ENCODE assay signal across 26 mouse cellular contexts in genomic region chr11:6524880-6525238, GRCm38 (mm10). TPM values are rescaled to one million over a fixed set of nuclear protein-coding genes. Genes with fewer than 3 reads are reported as not detected.
DNase-seq lines count a peak whose midpoint lies in the region; ATAC-seq lines count a peak whose summit lies in the region.
"Had no signal": no experiment of that assay in that cellular context is flagged by ENCODE, and none has a peak within 500 bp of the region (broad histone marks: within the 10 kb centered on the region; RNA-seq: fewer than 3 reads in every experiment).

No protein-coding gene starts in this region.

- H3K36me3 ChIP-seq in midbrain, embryonic 12.5 days = peaks cover 31% of the 10 kb centered on the region
- peaks cover 24% of the 10 kb centered on the region for H3K36me3 ChIP-seq in midbrain, embryonic 14.5 days (ENCODE audit: control insufficient read depth, insufficient read depth, low read length)
- H3K36me3 ChIP-seq in liver, embryonic 12.5 days = peaks cover 40% of the 10 kb centered on the region
- H3K36me3 ChIP-seq in kidney, embryonic 15.5 days = peaks cover 34% of the 10 kb centered on the region

- intact Hi-C loops in heart, postnatal 36 days (cut with DNase I) = loop anchor here (5.0 kb wide), 2 partner anchors 48 to 102 kb away; partner anchors contain the start of genes Purb and Tbrg4

- peak; percentile 85 for DNase-seq in heart, adult 11 months
- no peak for DNase-seq in heart, postnatal 36 days
- DNase-seq in midbrain, embryonic 14.5 days = no peak
- DNase-seq in adrenal gland, postnatal 14 days = no peak
- no peak for DNase-seq in kidney, adult 9 months
- DNase-seq: adrenal gland, postnatal 25 days; cerebellum, adult 18-20 months; cerebellum, postnatal 25 days; gastrocnemius, postnatal 10 days; heart, adult 18-20 months; heart, postnatal 4 days; kidney, postnatal 10 days; layer of hippocampus, postnatal 36 days; spleen, adult 18-20 months; thymus, adult 18-20 months; thymus, postnatal 4 days had no signal

- no peak overlapping the region for H3K9ac ChIP-seq in midbrain, embryonic 12.5 days (replicated peaks)
- H3K9ac ChIP-seq in midbrain, embryonic 14.5 days (replicated peaks; ENCODE audit: low read length) = no peak overlapping the region
- H3K9ac ChIP-seq in liver, embryonic 12.5 days = no peak overlapping the region
- H3K9ac ChIP-seq in kidney, embryonic 15.5 days = no peak overlapping the region
- H3K9ac ChIP-seq: embryonic facial prominence, embryonic 15.5 days; neural tube, embryonic 13.5 days; stomach, embryonic 15.5 days had no signal

- peaks cover 22% of the 10 kb centered on the region for H3K4me1 ChIP-seq in midbrain, embryonic 12.5 days
- peaks cover 16% of the 10 kb centered on the region; the same call in 1 of the 2 replicates for H3K4me1 ChIP-seq in midbrain, embryonic 14.5 days (ENCODE audit: control insufficient read depth, insufficient read depth, low read length)
- H3K4me1 ChIP-seq in liver, embryonic 12.5 days = peaks cover 47% of the 10 kb centered on the region
- peaks cover 7% of the 10 kb centered on the region; the same call in 1 of the 2 replicates for H3K4me1 ChIP-seq in kidney, embryonic 15.5 days
- H3K4me1 ChIP-seq: stomach, embryonic 15.5 days had no signal

- H3K27me3 ChIP-seq in midbrain, embryonic 12.5 days = no peaks in the 10 kb centered on the region
- no peaks in the 10 kb centered on the region for H3K27me3 ChIP-seq in midbrain, embryonic 14.5 days (ENCODE audit: control insufficient read depth, insufficient read depth, low read length)
- no peaks in the 10 kb centered on the region for H3K27me3 ChIP-seq in liver, embryonic 12.5 days (replicated peaks)
- no peaks in the 10 kb centered on the region for H3K27me3 ChIP-seq in kidney, embryonic 15.5 days
- H3K27me3 ChIP-seq: embryonic facial prominence, embryonic 15.5 days; neural tube, embryonic 13.5 days; stomach, embryonic 15.5 days had no signal

- no peak for ATAC-seq in midbrain, embryonic 12.5 days (ENCODE audit: low FRiP score, low read depth)
- no peak for ATAC-seq in midbrain, embryonic 14.5 days (ENCODE audit: low FRiP score, low TSS enrichment)
- ATAC-seq in liver, embryonic 12.5 days = no peak
- ATAC-seq in kidney, embryonic 15.5 days (replicated peaks; ENCODE audit: low FRiP score) = no peak
- ATAC-seq: hindbrain, postnatal 0 days; intestine, postnatal 0 days had no signal

- H3K4me2 ChIP-seq in midbrain, embryonic 12.5 days (replicated peaks) = no peak overlapping the region
- H3K4me2 ChIP-seq in midbrain, embryonic 14.5 days (ENCODE audit: low read length) = no peak overlapping the region
- H3K4me2 ChIP-seq in liver, embryonic 12.5 days = no peak overlapping the region
- no peak overlapping the region for H3K4me2 ChIP-seq in kidney, embryonic 15.5 days
- H3K4me2 ChIP-seq: embryonic facial prominence, embryonic 15.5 days; neural tube, embryonic 13.5 days; stomach, embryonic 15.5 days had no signal

- H3K9me3 ChIP-seq in midbrain, embryonic 12.5 days = no peaks in the 10 kb centered on the region
- no peaks in the 10 kb centered on the region for H3K9me3 ChIP-seq in midbrain, embryonic 14.5 days (ENCODE audit: control insufficient read depth, low read length)
- no peaks in the 10 kb centered on the region for H3K9me3 ChIP-seq in liver, embryonic 12.5 days (replicated peaks)
- H3K9me3 ChIP-seq in kidney, embryonic 15.5 days (replicated peaks) = no peaks in the 10 kb centered on the region
- H3K9me3 ChIP-seq: embryonic facial prominence, embryonic 15.5 days; forebrain, embryonic 10.5 days; neural tube, embryonic 13.5 days; stomach, embryonic 15.5 days had no signal

- 0 out of 2 replicates have a peak overlapping the region, but pooled peaks have one; percentile 17 for H3K27ac ChIP-seq in midbrain, embryonic 12.5 days (replicated peaks)
- H3K27ac ChIP-seq in midbrain, embryonic 14.5 days (replicated peaks; ENCODE audit: low read depth, low read length) = no peak overlapping the region
- peak overlapping the region; percentile 17; the same call in 1 of the 2 replicates for H3K27ac ChIP-seq in liver, embryonic 12.5 days
- no peak overlapping the region for H3K27ac ChIP-seq in kidney, embryonic 15.5 days
- H3K27ac ChIP-seq: embryonic facial prominence, embryonic 15.5 days; forebrain, embryonic 10.5 days; hindbrain, postnatal 0 days; layer of hippocampus, adult 2 months; neural tube, embryonic 13.5 days; stomach, embryonic 15.5 days had no signal

- no peak overlapping the region for H3K4me3 ChIP-seq in midbrain, embryonic 12.5 days
- no peak overlapping the region for H3K4me3 ChIP-seq in midbrain, embryonic 14.5 days (replicated peaks; ENCODE audit: low read depth, low read length)
- no peak overlapping the region for H3K4me3 ChIP-seq in liver, embryonic 12.5 days
- H3K4me3 ChIP-seq in kidney, embryonic 15.5 days (replicated peaks) = no peak overlapping the region
- H3K4me3 ChIP-seq: embryonic facial prominence, embryonic 15.5 days; forebrain, embryonic 10.5 days; layer of hippocampus, adult 2 months; neural tube, embryonic 13.5 days; stomach, embryonic 15.5 days had no signal

- 89% methylated on average over 4 of the region's 4 CpGs for WGBS in midbrain, embryonic 12.5 days
- 93% methylated on average over 4 of the region's 4 CpGs for WGBS in midbrain, embryonic 14.5 days
- WGBS in liver, embryonic 12.5 days (ENCODE audit: insufficient replicate concordance) = 81% methylated on average over 4 of the region's 4 CpGs
- WGBS in kidney, embryonic 15.5 days = 95% methylated on average over 4 of the region's 4 CpGs

RNA-seq across cellular contexts. Expression of gene Myo1g, which starts 4.1 kb away (rescaled TPM):
- 1 to 10 TPM; 1.2 to 2.2 TPM for total RNA-seq in heart, postnatal 36 days (2021)
- 0.31 and 0.47 TPM in 2 replicates for polyA plus RNA-seq in midbrain, embryonic 12.5 days (2016; fragmentation: Nextera tagmentation; extraction: Ambion mirVana)
- 0.15 and 0.37 TPM in 2 replicates for polyA plus RNA-seq in midbrain, embryonic 14.5 days (2014; fragmentation: Nextera tagmentation; extraction: Ambion mirVana)
- 5.8 and 6.2 TPM in 2 replicates for polyA plus RNA-seq in liver, embryonic 12.5 days (2016; fragmentation: Nextera tagmentation; extraction: Ambion mirVana)
- 4.0 and 11.8 TPM in 2 replicates for total RNA-seq in adrenal gland, postnatal 14 days (2021)
- polyA plus RNA-seq in kidney, embryonic 15.5 days (2015; fragmentation: Nextera tagmentation; extraction: Ambion mirVana) = 1.0 and 1.4 TPM in 2 replicates

RNA-seq across cellular contexts. Expression of gene Ccm2, which starts 21.8 kb away (rescaled TPM):
- total RNA-seq in heart, postnatal 36 days (2021) = 10 to 100 TPM; 24.1 to 30.2 TPM
- 87.5 and 88.6 TPM in 2 replicates for polyA plus RNA-seq in midbrain, embryonic 12.5 days (2016; fragmentation: Nextera tagmentation; extraction: Ambion mirVana)
- polyA plus RNA-seq in midbrain, embryonic 14.5 days (2014; fragmentation: Nextera tagmentation; extraction: Ambion mirVana) = 73.8 and 84.3 TPM in 2 replicates
- polyA plus RNA-seq in liver, embryonic 12.5 days (2016; fragmentation: Nextera tagmentation; extraction: Ambion mirVana) = 57.9 and 60.0 TPM in 2 replicates
- 37.6 and 47.5 TPM in 2 replicates for total RNA-seq in adrenal gland, postnatal 14 days (2021)
- 79.0 and 89.6 TPM in 2 replicates for polyA plus RNA-seq in kidney, embryonic 15.5 days (2015; fragmentation: Nextera tagmentation; extraction: Ambion mirVana)

RNA-seq across cellular contexts. Expression of gene Purb, which starts 49.1 kb away (rescaled TPM):
- total RNA-seq in heart, postnatal 36 days (2021) = 10 to 100 TPM; 32.7 to 35.6 TPM
- polyA plus RNA-seq in midbrain, embryonic 12.5 days (2016; fragmentation: Nextera tagmentation; extraction: Ambion mirVana) = 16.8 and 17.0 TPM in 2 replicates
- polyA plus RNA-seq in midbrain, embryonic 14.5 days (2014; fragmentation: Nextera tagmentation; extraction: Ambion mirVana) = 12.5 and 12.7 TPM in 2 replicates
- 11.2 and 11.6 TPM in 2 replicates for polyA plus RNA-seq in liver, embryonic 12.5 days (2016; fragmentation: Nextera tagmentation; extraction: Ambion mirVana)
- total RNA-seq in adrenal gland, postnatal 14 days (2021) = 73.6 and 75.8 TPM in 2 replicates
- 29.2 and 29.6 TPM in 2 replicates for polyA plus RNA-seq in kidney, embryonic 15.5 days (2015; fragmentation: Nextera tagmentation; extraction: Ambion mirVana)

Comparison
In these comparisons a context has a peak if more than half of its experiments do, and no peak if none do; other contexts are left out.
1. H3K27ac ChIP-seq: peak in midbrain, embryonic 12.5 days (single experiment) and liver, embryonic 12.5 days (single experiment); none in midbrain, embryonic 14.5 days (single experiment) and kidney, embryonic 15.5 days (single experiment).